Mouse (Mus musculus): Measurements from ENCODE around the gene Zfp982.

- TF ChIP-seq ZNF384 (IDR thresholded peaks at IDR 0.05; ENCODE audit: low read depth, low read length): no peak
- TF ChIP-seq CTCF (IDR thresholded peaks at IDR 0.05 in 2 of 3, conservative IDR thresholded peaks at IDR 0.05 in 1 of 3; ENCODE audit: control insufficient read depth in 1 of 3, insufficient read depth in 1 of 3, low read depth in 2 of 3, low read length in 3 of 3, poor library complexity in 1 of 3, severe bottlenecking in 1 of 3): no peak
- no peak for TF ChIP-seq POLR2A (IDR thresholded peaks at IDR 0.05; ENCODE audit: control insufficient read depth in 1 of 2, insufficient read depth in 1 of 2, low read depth in 1 of 2, low read length in 2 of 2, poor library complexity in 1 of 2)
- no peak for TF ChIP-seq SIN3A (IDR thresholded peaks at IDR 0.05; ENCODE audit: low read length)
- no peak for TF ChIP-seq USF1 (IDR thresholded peaks at IDR 0.05; ENCODE audit: low read depth, low read length)
- TF ChIP-seq RCOR1 (IDR thresholded peaks at IDR 0.05; ENCODE audit: low read depth, low read length): no peak
- TF ChIP-seq MAFK (IDR thresholded peaks at IDR 0.05; ENCODE audit: borderline replicate concordance, low read depth, low read length): no peak
- TF ChIP-seq JUND (IDR thresholded peaks at IDR 0.05; ENCODE audit: low read depth, low read length): no peak
- TF ChIP-seq MAX (IDR thresholded peaks at IDR 0.05; ENCODE audit: low read length): no peak
- TF ChIP-seq ZC3H11A (IDR thresholded peaks at IDR 0.05; ENCODE audit: low read depth, low read length): no peak
- no peak for TF ChIP-seq TAL1 (IDR thresholded peaks at IDR 0.05; ENCODE audit: low read length)
- no peak for TF ChIP-seq ZKSCAN1 (IDR thresholded peaks at IDR 0.05; ENCODE audit: low read depth, low read length)
- no peak for TF ChIP-seq POLR2AphosphoS2 (IDR thresholded peaks at IDR 0.05; ENCODE audit: low read length)
- no peak for TF ChIP-seq GATA1 (IDR thresholded peaks at IDR 0.05; ENCODE audit: low read depth, low read length)
Measured at GRCm38 (mm10) chr4:147509174-147509573, 17.0 kb downstream of the Zfp982 start.

Measured in MEL (cell line).